Mouse (Mus musculus): ENCODE measurements around the gene Acat1. TPM values are rescaled to one million over a fixed set of nuclear protein-coding genes. Genes with fewer than 3 reads are reported as not detected.
A peak's percentile ranks its signal among the peaks of the same experiment; 100 is the strongest.

The Acat1 gene
- 10 to 100 TPM; 65.5 to 68.0 TPM for total RNA-seq (2021)

- DNase-seq (ENCODE audit: extremely low spot score in 1 of 2, low spot score in 1 of 2) = peak; percentile 95 to 96
Measured at GRCm38 (mm10) chr9:53609968-53610781, at the start of gene Acat1. Gene Acat1 (minus strand): TSS chr9:53610382.

GRCm38 (mm10) chr9:53634796-53635195, 24.6 kb upstream of the Acat1 start:
- no peak for DNase-seq (ENCODE audit: extremely low spot score in 1 of 2, low spot score in 1 of 2)

GRCm38 (mm10) chr9:53615246-53615645, 5.1 kb upstream of the Acat1 start:
- DNase-seq (ENCODE audit: extremely low spot score in 1 of 2, low spot score in 1 of 2) = no peak

GRCm38 (mm10) chr9:53614286-53614685, 4.1 kb upstream of the Acat1 start:
- no peak for DNase-seq (ENCODE audit: extremely low spot score in 1 of 2, low spot score in 1 of 2)

- no peak for DNase-seq (ENCODE audit: extremely low spot score in 1 of 2, low spot score in 1 of 2)
Measured at GRCm38 (mm10) chr9:53609306-53609967, 745 bp downstream of the Acat1 start.

GRCm38 (mm10) chr9:53607816-53608215, 2.4 kb downstream of the Acat1 start:
- no peak for DNase-seq (ENCODE audit: extremely low spot score in 1 of 2, low spot score in 1 of 2)

GRCm38 (mm10) chr9:53607192-53607591, 3.0 kb downstream of the Acat1 start:
- DNase-seq (ENCODE audit: extremely low spot score in 1 of 2, low spot score in 1 of 2) = no peak

- no peak for DNase-seq (ENCODE audit: extremely low spot score in 1 of 2, low spot score in 1 of 2)
Measured at GRCm38 (mm10) chr9:53604954-53605353, 5.2 kb downstream of the Acat1 start.

- DNase-seq (ENCODE audit: extremely low spot score in 1 of 2, low spot score in 1 of 2) = no peak
Measured at GRCm38 (mm10) chr9:53603849-53604248, 6.3 kb downstream of the Acat1 start.

- DNase-seq (ENCODE audit: extremely low spot score in 1 of 2, low spot score in 1 of 2) = no peak
Measured at GRCm38 (mm10) chr9:53603384-53603783, 6.8 kb downstream of the Acat1 start.

GRCm38 (mm10) chr9:53601541-53601940, 8.6 kb downstream of the Acat1 start:
- DNase-seq (ENCODE audit: extremely low spot score in 1 of 2, low spot score in 1 of 2) = no peak

- no peak for DNase-seq (ENCODE audit: extremely low spot score in 1 of 2, low spot score in 1 of 2)
Measured at GRCm38 (mm10) chr9:53598631-53599030, 11.6 kb downstream of the Acat1 start.

- DNase-seq (ENCODE audit: extremely low spot score in 1 of 2, low spot score in 1 of 2) = no peak
Measured at GRCm38 (mm10) chr9:53596971-53597600, 13.1 kb downstream of the Acat1 start.

- peak; percentile 33 to 73 for DNase-seq (ENCODE audit: extremely low spot score in 1 of 2, low spot score in 1 of 2)
Measured at GRCm38 (mm10) chr9:53594764-53595163, 15.4 kb downstream of the Acat1 start.

GRCm38 (mm10) chr9:53581870-53582269, 28.3 kb downstream of the Acat1 start:
- DNase-seq (ENCODE audit: extremely low spot score in 1 of 2, low spot score in 1 of 2) = no peak

- DNase-seq (ENCODE audit: extremely low spot score in 1 of 2, low spot score in 1 of 2) = no peak
Measured at GRCm38 (mm10) chr9:53575721-53576120, 34.5 kb downstream of the Acat1 start.

- no peak for DNase-seq (ENCODE audit: extremely low spot score in 1 of 2, low spot score in 1 of 2)
Measured at GRCm38 (mm10) chr9:53572516-53573307, 37.5 kb downstream of the Acat1 start.

- DNase-seq (ENCODE audit: extremely low spot score in 1 of 2, low spot score in 1 of 2) = peak in 1 of 2 experiments; percentile 25
Measured at GRCm38 (mm10) chr9:53570662-53571061, 39.5 kb downstream of the Acat1 start.

- DNase-seq (ENCODE audit: extremely low spot score in 1 of 2, low spot score in 1 of 2) = peak in 1 of 2 experiments; percentile 11
Measured at GRCm38 (mm10) chr9:53537336-53537965, 72.7 kb downstream of the Acat1 start.

Measured in layer of hippocampus, postnatal 25 days (tissue).